Mouse (Mus musculus): Measurements from ENCODE around the gene Suz12.

Gene Suz12

GRCm38 (mm10) chr11:80078831-80079230 lies 85.9 kb downstream of the Suz12 start:
- no peak for DNase-seq

GRCm38 (mm10) chr11:80079751-80080150 lies 86.8 kb downstream of the Suz12 start:
- DNase-seq, result no peak

GRCm38 (mm10) chr11:80080381-80080825 lies 87.5 kb downstream of the Suz12 start:
- DNase-seq, result no peak

- peak; percentile 94 to 98 for DNase-seq
Measured at GRCm38 (mm10) chr11:80080826-80081728, 88.2 kb downstream of the Suz12 start, which contains the start of gene Crlf3. TSS of gene Crlf3 (minus strand) at chr11:80080991.

- DNase-seq, result no peak
Measured at GRCm38 (mm10) chr11:80081786-80082319, 88.9 kb downstream of the Suz12 start.
